Mouse (Mus musculus) testis, postnatal 10 days (tissue): ENCODE data around the gene Tmbim4.
"Not testable (repeated sequence)": the region's sequence is repeated elsewhere in the genome, so short reads cannot be mapped to it uniquely, and the experiment has no call there.

Source experiments
- DNase-seq: peaks from one replicate; pipeline ENCODE4 v3.0.0; 2021; ENCODE audit warnings: low spot score

Gene Tmbim4

DNA sequence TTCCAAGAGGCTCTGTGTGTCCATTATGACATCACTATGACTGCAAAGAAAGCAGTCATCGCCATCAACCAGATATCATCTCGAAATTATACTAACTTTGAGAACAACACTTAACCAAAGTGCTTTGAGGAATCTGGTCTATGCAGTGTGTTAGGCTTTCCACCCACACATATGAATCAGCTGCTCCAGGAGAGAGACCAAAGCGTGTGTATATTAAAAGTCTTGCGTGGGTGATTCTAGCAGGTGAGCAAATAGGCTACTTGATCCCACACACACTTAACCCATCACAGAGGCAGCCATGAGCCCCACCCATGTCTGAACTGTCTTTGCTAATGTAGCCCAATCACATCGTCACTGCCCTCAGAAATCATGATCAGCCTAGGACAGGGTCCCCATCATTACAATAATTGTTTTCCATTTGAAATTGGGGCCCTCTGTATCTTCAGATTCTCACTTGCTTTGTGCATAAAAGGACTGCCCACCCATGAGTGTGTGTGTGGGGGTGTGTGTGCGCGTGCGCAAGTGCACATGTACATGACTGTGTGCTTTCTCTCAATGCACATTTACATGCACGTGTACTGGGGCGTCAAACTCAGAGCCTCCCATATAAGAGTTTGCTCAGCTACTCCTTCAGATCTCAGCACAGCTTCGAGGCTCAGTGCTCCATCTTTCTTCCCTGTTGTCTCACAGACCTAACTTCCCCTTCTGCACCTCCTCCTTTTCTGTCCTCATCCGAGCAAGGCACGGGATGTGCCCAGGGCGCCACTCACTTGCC, 4.1 kb upstream of the Tmbim4 start:
- DNase-seq, result no peak

DNA sequence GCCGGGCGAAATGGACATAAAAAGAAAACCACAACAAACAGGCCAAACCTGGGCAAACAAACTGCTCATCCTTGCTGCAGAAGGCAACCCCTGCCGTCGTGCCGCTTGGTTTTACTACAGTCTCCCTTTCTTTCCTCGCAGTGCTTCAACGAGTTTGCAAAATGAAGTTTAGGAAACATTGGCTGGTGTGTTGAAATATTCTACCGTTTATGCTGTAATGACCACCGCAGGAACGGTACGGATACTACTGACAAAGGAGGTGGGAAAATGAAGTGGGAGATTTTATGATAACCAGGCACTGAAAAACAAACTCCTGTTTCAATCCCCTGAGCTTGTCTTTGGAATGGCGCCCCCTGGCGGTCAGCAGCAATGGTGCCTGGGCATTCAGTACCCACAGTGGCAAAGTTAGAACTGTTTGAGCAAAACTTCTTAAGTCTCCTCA, 592 bp downstream of the Tmbim4 start, which contains the start of gene Irak3:
Irak3 (minus strand) TSS at position 170 of the 442 bp plus-strand sequence.
- peak; percentile 94 for DNase-seq

DNA sequence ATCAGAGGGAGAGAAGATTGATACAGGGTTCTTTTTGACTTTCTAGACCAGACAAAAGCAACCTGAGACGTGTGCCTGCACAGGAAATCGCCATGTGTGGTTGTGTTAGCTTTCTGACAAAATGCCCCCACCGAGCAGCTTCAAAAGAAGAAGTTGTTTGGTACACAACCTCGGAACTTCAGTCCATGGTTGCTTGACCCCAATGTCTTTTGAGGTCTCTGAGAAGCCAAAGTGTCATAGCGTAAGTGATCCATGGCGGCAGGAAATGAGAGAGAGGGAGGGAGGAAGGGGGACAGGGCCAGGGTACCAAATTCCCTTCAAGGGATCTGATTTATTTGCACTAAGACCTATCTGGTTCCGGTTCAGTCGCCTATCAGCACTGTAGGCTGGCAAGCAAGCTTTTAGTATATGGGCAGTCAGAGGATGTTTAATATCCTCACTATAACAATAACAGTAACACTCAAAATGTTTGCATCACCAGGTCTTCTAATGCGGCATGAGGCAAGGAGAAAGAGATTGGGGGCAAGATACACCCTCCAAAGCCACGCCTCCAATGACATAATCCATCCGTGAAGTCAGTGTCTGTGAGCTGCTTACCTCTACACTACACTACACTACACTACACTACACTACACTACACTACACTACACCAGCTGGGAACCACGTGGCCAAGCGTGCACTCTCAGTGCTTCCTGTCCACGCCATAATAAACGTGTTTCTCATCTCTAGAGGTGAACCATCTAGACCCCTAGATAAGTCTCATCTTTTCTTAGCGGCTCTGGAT, 1.3 kb downstream of the Tmbim4 start:
- DNase-seq, result no peak

DNA sequence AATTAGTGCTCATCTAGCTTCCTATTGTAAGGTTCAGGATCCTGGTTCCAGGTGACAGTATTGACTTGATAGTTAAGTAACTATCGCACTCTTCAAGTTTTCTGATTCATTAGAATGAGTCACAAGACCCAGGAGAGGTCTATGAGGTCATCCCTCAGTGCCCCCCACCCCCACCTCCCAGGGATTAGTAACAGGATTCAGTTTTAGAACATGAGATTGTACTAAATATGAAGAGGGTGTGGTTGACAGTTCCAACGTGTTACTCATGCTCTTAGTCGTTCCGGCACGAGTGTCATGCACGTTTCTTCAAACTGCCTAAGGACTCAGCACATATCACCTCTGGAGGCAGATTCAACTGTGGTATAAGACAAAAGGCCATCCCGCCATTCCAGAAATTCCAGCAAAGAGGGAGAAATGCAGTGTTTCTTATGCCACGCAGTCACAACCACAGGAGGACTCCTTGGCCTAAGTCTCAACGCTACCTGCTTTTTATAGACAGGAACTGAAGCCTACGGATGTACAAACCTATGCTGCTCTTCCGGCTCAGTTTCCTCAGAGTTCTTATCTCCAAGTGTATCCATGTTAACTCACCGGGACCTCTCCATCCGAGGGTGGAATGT, 3.3 kb downstream of the Tmbim4 start:
- no peak for DNase-seq

DNA sequence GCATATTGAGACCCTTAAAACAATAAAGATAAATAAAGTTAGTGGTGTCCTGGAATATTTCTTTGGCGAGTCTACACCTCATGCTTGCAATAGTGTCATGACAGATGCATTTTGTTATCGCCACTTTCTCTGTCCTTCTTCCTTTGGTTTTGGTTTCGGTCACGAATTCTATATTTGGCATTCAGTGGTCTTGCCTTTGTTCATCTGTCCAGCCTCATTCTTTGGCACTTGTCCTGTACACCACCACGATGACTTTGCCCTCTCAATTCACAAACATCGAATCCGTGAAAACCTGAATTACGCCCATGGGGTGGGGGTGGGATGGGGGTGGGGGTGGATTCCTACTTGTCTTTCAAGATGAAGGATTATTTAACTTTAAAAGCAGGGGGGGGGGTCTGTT, 6.6 kb downstream of the Tmbim4 start:
- no peak for DNase-seq

DNA sequence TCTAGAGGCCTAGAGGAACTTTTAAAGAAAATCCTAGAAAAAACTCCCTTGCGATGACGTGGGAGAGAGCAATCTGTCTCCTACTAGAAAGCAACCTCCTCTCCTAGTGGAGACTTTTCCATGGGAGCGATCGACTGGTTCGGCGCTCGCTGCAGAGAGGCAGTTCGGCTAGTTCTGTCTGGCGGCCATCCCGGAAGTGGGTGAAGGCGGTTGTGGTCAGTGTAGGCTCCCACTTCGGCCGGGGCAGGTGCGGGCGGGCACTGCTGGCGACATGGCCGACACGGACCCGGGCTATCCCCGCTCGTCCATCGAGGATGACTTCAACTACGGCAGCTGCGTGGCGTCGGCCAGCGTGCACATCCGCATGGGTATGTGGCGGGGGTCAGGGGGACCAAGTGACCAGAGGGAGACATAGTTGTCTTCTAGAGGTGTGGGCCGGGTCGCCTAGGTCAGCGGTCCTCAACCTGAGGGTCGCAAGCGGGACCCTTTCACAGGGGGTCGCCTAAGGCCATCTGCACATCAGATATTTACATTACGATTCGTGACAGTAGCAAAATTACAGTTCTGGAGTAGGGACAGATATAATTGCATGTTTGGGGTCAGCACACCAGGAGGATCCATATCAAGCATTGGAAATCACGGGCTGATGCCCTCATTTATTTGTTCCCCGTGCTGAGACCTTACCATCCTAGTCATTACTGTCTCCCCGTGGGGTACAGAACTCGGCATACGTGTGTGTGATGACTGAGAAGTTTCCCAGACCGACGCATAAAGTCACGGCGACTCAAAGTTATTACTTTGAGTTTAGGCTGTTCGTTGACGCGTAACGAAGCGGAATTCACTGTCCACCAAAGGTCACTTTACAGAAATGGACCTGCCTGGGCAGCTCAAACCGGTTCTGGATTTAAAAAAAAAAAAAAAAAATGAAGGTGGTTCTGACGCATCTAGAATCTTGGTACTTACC, 7.5 kb downstream of the Tmbim4 start:
- DNase-seq, result peak; percentile 93

DNA sequence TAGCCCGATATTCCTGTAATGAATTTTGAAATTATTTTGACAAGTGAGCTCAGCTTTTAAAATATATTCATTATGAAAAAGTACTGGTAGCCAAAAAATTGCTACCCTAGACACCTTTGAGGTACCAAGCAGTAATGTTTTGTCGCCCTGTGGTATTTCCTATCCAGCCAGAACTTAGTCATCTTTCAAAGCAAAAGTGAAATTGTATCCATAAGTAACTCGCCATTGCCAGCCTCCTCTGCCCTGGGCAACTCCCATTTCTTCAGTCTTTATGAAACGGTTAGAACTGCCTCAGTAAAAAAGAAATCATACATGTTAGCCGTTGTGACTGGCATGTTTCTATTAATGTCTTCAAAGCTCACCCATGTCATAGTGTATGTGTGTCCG, 8.1 kb downstream of the Tmbim4 start:
- DNase-seq, result no peak

DNA sequence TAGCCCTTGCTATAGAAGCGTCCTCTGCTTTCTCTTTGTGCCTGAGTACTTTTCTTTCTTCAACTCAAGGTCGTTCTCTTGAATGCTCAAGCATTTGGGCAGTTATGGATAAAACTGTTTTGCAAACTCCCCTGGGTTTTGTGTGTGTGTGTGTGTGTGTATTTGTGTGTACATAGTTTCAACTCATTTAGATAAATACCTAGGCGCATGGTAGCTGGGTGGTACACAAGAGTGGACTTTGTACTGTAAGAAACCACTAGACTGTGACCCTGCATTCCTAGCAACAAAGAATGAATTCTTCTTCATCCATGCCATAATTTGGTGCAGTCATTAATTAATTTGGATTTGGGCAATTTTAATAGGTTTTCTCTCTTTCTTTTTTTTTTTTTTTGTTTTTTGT, 8.7 kb downstream of the Tmbim4 start:
- no peak for DNase-seq

DNA sequence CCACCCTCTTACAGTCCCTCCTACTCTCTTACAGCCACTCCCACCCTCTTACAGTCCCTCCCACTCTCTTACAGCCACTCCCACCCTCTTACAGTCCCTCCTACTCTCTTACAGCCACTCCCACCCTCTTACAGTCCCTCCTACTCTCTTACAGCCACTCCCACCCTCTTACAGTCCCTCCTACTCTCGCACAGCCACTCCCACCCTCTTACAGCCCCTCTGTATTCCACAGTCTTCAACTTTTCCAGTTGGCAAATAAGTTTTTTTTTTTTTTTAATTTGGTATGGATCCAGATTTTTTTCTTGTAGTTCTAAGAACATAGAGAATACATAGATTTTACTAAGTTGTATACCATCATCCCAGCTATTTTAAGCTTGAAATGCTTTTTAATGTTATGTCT, 15.7 kb downstream of the Tmbim4 start:
- DNase-seq, result not testable (repeated sequence)

DNA sequence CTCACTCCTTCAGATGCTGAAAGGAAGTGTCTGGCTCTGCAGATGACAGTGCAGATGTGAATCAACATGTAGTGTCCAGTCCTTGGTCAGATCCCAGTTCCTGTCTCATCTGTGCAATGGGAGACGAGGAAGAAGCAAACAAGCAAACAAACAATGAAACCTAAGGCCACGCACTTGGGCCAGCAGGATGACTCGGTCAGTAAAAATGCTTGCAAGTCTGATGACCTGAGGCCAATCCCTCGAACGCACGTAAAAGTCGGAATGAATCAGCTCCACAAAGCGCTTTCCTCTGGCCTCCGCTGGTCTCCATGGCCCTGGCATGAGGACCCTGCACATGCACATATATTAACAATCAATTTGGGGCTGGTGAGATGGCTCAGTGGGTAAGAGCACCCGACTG, 17.6 kb downstream of the Tmbim4 start:
- DNase-seq, result no peak

DNA sequence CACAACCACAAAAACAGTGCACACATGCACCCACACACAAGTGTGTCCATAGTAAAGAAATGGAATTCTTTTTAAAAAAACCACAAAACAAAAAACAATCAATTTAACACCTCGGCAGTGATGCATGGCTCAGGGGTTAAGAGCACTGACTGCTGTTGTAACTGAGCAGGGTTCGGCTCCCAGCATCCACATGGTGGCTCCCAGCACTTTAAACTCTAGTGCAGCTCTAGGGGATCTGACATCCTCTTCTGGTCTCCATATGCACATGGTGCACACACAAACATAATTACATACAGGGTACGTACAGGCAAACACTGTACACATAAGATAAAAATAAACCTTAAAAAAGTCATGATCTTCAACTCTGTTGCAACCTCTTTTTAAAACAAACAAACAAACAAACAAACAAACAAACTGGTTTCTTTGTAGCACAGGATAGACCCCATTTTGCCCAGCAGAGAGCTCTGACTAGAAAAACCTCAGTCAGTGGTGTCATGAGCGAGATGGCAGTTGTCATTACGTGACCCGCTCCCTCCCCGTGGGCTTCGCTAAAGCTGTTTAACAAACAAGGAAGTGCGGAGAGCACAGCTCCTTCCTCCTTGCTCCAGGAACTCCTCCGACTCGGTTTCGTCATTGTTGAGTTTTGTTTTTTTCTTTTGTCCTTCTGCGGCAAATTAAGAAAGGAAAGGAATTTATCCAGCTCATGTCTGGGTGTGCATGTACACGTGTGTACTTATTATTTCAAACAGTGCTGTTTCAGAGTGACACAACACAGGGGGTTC, 18.4 kb downstream of the Tmbim4 start:
- no peak for DNase-seq

DNA sequence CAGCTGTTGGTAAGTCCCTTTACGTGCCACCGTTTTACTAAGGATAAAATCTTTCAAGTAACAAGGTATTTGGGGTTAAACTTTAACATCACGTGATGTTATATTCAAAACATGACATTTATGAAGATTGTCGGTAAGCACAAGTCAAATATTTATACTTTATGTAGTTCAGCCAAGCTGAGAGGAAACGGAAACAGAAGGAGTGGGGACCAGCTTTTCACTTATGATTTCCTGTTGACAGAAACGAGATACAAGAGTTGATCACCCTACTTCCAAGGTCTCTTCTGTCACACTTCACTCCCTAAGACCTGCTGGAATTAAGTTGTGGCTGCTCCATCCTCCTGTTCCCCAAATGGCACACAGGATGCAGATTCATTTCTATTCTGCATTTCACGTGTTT, 19.4 kb downstream of the Tmbim4 start:
- peak; percentile 7 for DNase-seq

DNA sequence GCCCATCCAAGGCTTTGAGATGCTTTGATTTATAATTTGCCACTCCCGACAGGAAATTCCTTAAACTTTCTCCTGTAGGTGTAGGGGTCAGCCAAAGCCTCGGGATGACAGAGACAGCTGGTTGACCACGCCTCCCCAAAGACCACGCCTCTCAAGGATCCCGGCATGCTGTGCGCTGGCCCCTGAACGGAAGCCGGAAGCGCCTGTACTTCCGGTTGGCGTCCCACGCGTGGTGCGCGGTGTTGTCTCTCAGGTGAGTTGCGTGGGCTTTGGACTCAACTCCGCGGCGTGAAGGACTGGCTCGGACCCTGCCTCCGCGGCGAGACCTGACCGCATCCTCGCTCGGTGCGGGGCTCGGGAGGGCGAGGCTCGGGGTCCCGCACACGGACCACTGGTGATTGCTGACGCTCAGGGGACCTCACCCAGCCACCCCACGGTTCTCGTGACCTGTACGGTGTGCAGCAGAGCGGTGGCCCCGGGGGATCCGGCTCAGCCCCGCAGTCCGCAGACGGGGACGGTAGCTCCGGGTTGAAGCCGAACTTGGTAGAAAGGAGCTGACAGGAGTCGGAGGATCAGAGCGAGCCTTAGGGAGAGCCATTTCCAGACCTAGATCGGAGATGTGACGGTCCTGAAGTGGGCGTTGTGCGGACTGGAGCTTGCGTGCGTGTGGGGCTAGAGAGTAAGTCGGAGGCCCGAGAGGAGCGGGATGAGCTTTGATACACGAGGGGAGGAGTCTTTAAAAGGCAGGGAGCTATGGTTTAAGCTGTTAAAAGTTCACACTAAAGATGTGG, 25.7 kb downstream of the Tmbim4 start, which contains the start of gene Llph:
Llph (plus strand) TSS at position 200 of the 791 bp plus-strand sequence.
- peak; percentile 95 for DNase-seq

DNA sequence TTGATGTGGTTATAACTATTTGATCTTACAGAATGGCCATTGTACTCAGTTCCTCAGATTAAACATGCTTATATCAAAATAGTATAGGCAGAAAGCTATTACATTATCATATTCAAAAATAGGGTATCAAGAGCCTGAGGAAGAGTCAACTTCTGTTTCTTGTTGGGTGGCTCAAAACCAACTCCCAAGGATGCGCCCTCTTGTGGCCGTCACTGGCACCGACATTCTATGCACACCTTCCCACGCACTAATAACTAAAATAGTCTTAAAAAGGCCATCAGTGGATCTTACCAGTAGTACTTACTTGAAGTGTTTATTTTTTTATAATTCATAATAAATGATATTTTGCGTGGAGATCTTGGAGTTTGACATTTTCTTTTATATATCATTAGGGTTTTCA, 30.3 kb downstream of the Tmbim4 start:
- DNase-seq, result peak; percentile 84

DNA sequence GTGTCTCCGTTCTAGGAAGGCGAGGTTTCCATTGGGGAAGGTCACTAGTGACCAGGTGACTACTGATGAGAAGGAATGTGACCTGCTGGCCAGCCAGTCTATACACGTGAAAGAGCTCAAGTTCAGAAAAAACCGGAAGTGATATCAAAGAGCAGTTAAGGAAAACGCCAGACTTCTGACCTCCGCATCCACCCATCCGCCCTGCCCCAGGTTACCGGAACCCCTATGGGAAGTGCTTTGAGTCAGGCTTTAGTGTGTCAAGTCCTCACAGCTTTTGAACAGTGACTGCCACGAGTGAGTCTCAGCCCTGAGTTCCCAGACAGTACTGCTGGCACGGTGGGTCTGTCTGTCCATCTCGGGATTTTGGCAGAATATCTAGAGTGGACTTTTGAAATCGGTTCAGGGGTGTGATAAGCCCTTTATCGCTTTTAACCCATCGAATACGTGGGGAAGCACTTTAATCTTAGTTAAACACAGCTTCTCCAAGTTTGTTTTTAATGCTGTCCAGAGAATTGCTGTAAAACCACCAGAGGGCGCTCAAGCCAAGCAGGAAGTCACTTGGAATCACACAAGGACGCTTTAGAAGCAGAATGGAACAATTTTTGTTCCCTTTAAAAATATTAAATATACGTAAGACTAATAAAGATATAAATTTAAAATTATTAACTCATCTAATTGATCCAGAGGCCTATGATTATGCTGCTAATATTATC, 32.4 kb downstream of the Tmbim4 start:
- DNase-seq, result peak; percentile 78

DNA sequence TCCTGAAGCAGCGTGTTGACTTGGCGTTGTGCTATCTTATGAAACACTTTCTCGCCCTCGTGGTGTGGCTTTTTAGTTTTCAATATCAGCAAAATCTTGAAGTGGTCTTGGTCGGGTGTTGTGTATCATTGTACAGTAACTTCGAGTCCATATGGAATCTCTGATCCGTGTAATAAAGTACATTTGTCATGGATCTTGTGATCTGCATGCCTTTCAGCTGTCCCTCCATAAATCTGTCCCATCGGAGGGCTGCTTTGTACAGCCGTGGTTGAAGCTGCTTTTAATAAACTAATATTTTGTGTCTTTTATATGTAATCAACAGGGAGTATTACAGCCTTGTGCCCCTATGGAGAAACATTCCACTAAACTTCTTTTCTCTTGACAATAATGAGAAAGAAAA, 35.5 kb downstream of the Tmbim4 start:
- no peak for DNase-seq

DNA sequence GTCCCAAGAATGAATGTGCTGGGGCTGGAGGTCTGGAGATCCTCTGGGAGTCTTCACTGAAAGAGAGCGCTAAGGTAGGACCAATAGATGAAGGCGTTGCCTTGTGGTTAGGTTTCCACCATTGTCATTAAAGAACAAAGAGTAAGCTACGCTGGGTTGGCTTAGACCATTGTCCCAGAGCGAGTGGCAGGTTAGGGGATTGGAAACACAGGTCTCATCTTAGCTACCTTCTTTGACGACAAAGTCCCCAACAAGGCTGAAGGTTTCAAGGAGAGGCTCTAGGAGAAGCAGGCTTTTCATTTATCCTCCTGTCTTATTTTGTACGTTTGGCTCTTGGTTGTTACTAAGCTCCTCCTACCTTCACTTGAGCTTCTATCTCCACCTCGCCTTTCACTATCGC, 36.9 kb downstream of the Tmbim4 start:
- DNase-seq, result no peak

DNA sequence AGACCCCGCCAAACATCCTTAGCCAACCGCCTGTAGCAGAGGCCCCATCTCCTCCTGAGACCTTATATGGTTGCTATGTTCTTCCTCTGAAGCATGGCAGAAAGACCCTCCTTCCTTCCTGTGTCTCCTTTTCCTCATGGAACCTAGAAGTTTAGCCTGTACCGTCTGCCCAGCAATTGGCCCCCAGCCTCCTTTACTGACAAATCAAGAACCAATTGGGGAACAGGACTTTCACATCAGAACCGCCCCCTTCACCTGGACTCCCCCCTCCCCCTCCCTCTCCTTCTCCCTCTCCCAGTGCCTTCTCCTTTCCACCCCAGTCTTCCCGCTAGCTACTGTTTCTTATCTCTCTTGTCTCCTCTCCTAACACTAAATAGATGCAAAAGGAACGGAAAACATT, 38.1 kb downstream of the Tmbim4 start:
- no peak for DNase-seq

DNA sequence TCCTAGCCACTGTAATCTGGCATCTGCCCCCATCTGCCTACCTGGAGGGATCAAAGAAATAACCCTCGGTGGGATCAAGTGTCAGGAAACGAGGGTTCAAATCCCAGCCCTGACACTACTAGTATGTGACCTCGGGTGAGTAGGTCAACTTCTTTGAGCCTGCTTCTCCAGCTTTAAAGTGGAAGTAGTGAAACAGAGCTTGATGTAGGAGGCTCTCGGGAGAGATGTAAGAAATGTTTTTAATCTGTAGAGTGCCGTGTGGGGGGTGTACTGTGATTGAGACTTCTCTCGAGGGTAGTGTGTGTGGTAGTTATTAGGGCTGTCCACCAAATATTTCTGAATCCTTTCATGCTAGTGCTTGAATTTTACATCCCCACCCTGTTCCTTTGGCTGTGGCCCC, 41.0 kb downstream of the Tmbim4 start:
- no peak for DNase-seq
